Mouse (Mus musculus): ENCODE results near the gene Hsdl2. TPM values are rescaled to one million over a fixed set of nuclear protein-coding genes. Genes with fewer than 3 reads are reported as not detected.

Hsdl2 gene
- total and polyA plus RNA-seq, 2 experiments from 2014 or later, result 117 to 262 TPM

DNA sequence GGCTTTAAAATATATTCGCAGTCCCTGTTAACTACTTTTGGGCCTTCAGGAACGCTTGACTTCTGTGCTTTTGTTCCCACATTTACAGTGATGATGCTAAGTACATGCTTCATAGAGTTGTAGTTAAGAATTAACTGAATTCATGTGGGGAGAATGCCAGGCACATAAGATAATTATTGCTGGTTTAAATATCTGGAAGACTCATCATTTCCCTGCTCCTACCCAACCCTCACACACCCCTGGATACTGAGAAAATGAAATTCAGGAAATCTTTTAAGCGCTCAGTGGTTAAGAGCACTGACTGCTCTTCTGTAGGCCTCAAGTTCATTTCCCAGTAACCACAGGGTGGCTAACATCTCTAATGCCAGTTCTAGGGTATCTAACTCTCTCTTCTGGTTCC lies 60.7 kb downstream of the Hsdl2 start:
- ATAC-seq (ENCODE audit: insufficient read depth, low read depth) (no peak), DNase-seq (ENCODE audit: low spot score) (no peak)
- H3K27me3 ChIP-seq (ENCODE audit: control insufficient read depth, insufficient read depth, low read length), result no peaks in the 10 kb centered on the region
- H3K4me1 ChIP-seq (ENCODE audit: control insufficient read depth, insufficient read depth), result peaks cover 16% of the 10 kb centered on the region
- H3K4me3 ChIP-seq (ENCODE audit: low read depth, low read length), result no peak overlapping the region
- no peaks in the 10 kb centered on the region for H3K9me3 ChIP-seq (replicated peaks; ENCODE audit: control insufficient read depth, low read length)
- no peaks in the 10 kb centered on the region for H3K36me3 ChIP-seq (replicated peaks; ENCODE audit: control insufficient read depth, insufficient read depth, low read length)
- WGBS, result 90% methylated on average over 3 of the region's 3 CpGs
- H3K4me2 ChIP-seq (ENCODE audit: low read depth, low read length), result no peak overlapping the region
- no peak overlapping the region for H3K9ac ChIP-seq (replicated peaks; ENCODE audit: low read depth, low read length)
- no peak overlapping the region for H3K27ac ChIP-seq (ENCODE audit: low read depth)
- TF ChIP-seq EP300 (IDR thresholded peaks at IDR 0.05; ENCODE audit: low read depth), result no peak
- no peak for TF ChIP-seq CTCF (IDR thresholded peaks at IDR 0.05; ENCODE audit: low read depth)

- no peak overlapping the region for H3K4me3 ChIP-seq (ENCODE audit: low read depth, low read length)
- no peak overlapping the region for H3K9ac ChIP-seq (replicated peaks; ENCODE audit: low read depth, low read length)
- no peak overlapping the region for H3K27ac ChIP-seq (ENCODE audit: low read depth)
- H3K4me2 ChIP-seq (ENCODE audit: low read depth, low read length), result no peak overlapping the region
- H3K27me3 ChIP-seq (ENCODE audit: control insufficient read depth, insufficient read depth, low read length), result no peaks in the 10 kb centered on the region
- peaks cover 16% of the 10 kb centered on the region for H3K4me1 ChIP-seq (ENCODE audit: control insufficient read depth, insufficient read depth)
- DNase-seq (ENCODE audit: low spot score) (no peak), ATAC-seq (ENCODE audit: insufficient read depth, low read depth) (no peak)
- 88% methylated on average over 2 of the region's 2 CpGs for WGBS
- no peak for TF ChIP-seq CTCF (IDR thresholded peaks at IDR 0.05; ENCODE audit: low read depth)
- no peak for TF ChIP-seq EP300 (IDR thresholded peaks at IDR 0.05; ENCODE audit: low read depth)
- no peaks in the 10 kb centered on the region for H3K9me3 ChIP-seq (replicated peaks; ENCODE audit: control insufficient read depth, low read length)
- H3K36me3 ChIP-seq (replicated peaks; ENCODE audit: control insufficient read depth, insufficient read depth, low read length), result no peaks in the 10 kb centered on the region
Observed at GRCm38 (mm10) chr4:59642657-59643056, 61.3 kb downstream of the Hsdl2 start.

GRCm38 (mm10) chr4:59644431-59644830 lies 63.1 kb downstream of the Hsdl2 start:
- TF ChIP-seq CTCF (IDR thresholded peaks at IDR 0.05; ENCODE audit: low read depth) (no peak), EP300 (IDR thresholded peaks at IDR 0.05; ENCODE audit: low read depth) (no peak)

GRCm38 (mm10) chr4:59644992-59645391 lies 63.6 kb downstream of the Hsdl2 start:
- no peak for TF ChIP-seq CTCF (IDR thresholded peaks at IDR 0.05; ENCODE audit: low read depth)
- no peak for TF ChIP-seq EP300 (IDR thresholded peaks at IDR 0.05; ENCODE audit: low read depth)
- Histone ChIP-seq H3K4me3 (ENCODE audit: low read depth, low read length) (no peak overlapping the region), H3K9ac (replicated peaks; ENCODE audit: low read depth, low read length) (no peak overlapping the region), H3K27ac (ENCODE audit: low read depth) (no peak overlapping the region), H3K9me3 (replicated peaks; ENCODE audit: control insufficient read depth, low read length) (no peaks in the 10 kb centered on the region), H3K36me3 (replicated peaks; ENCODE audit: control insufficient read depth, insufficient read depth, low read length) (no peaks in the 10 kb centered on the region), H3K4me2 (ENCODE audit: low read depth, low read length) (no peak overlapping the region), H3K4me1 (ENCODE audit: control insufficient read depth, insufficient read depth) (peaks cover 5% of the 10 kb centered on the region; the same call in 1 of the 2 replicates), H3K27me3 (ENCODE audit: control insufficient read depth, insufficient read depth, low read length) (no peaks in the 10 kb centered on the region)
- no peak for DNase-seq (ENCODE audit: low spot score)
- ATAC-seq (ENCODE audit: insufficient read depth, low read depth), result no peak
- WGBS, result 86% methylated on average over 4 of the region's 4 CpGs

More at GRCm38 (mm10) chr4:59644431-59644830, 63.1 kb downstream of the Hsdl2 start:
- Histone ChIP-seq H3K9ac (replicated peaks; ENCODE audit: low read depth, low read length) (no peak overlapping the region), H3K27ac (ENCODE audit: low read depth) (no peak overlapping the region), H3K27me3 (ENCODE audit: control insufficient read depth, insufficient read depth, low read length) (no peaks in the 10 kb centered on the region), H3K4me1 (ENCODE audit: control insufficient read depth, insufficient read depth) (peaks cover 7% of the 10 kb centered on the region), H3K4me3 (ENCODE audit: low read depth, low read length) (no peak overlapping the region), H3K4me2 (ENCODE audit: low read depth, low read length) (no peak overlapping the region), H3K36me3 (replicated peaks; ENCODE audit: control insufficient read depth, insufficient read depth, low read length) (no peaks in the 10 kb centered on the region), H3K9me3 (replicated peaks; ENCODE audit: control insufficient read depth, low read length) (no peaks in the 10 kb centered on the region)
- DNase-seq (ENCODE audit: low spot score) (no peak), ATAC-seq (ENCODE audit: insufficient read depth, low read depth) (no peak)
- WGBS, result 81% methylated on average over 3 of the region's 3 CpGs

- TF ChIP-seq CTCF (IDR thresholded peaks at IDR 0.05; ENCODE audit: low read depth) (no peak), EP300 (IDR thresholded peaks at IDR 0.05; ENCODE audit: low read depth) (no peak)
- no peak overlapping the region for H3K9ac ChIP-seq (replicated peaks; ENCODE audit: low read depth, low read length)
- WGBS, result 76% methylated on average over 2 of the region's 2 CpGs
- H3K4me1 ChIP-seq (ENCODE audit: control insufficient read depth, insufficient read depth), result peaks cover 3% of the 10 kb centered on the region; the same call in 1 of the 2 replicates
- no peaks in the 10 kb centered on the region for H3K27me3 ChIP-seq (ENCODE audit: control insufficient read depth, insufficient read depth, low read length)
- no peak overlapping the region for H3K27ac ChIP-seq (ENCODE audit: low read depth)
- ATAC-seq (ENCODE audit: insufficient read depth, low read depth) (no peak), DNase-seq (ENCODE audit: low spot score) (no peak)
- H3K9me3 ChIP-seq (replicated peaks; ENCODE audit: control insufficient read depth, low read length), result no peaks in the 10 kb centered on the region
- H3K36me3 ChIP-seq (replicated peaks; ENCODE audit: control insufficient read depth, insufficient read depth, low read length), result no peaks in the 10 kb centered on the region
- no peak overlapping the region for H3K4me2 ChIP-seq (ENCODE audit: low read depth, low read length)
- no peak overlapping the region for H3K4me3 ChIP-seq (ENCODE audit: low read depth, low read length)
Observed at GRCm38 (mm10) chr4:59645610-59646009, 64.2 kb downstream of the Hsdl2 start.

- Histone ChIP-seq H3K9me3 (replicated peaks; ENCODE audit: control insufficient read depth, low read length) (no peaks in the 10 kb centered on the region), H3K4me1 (ENCODE audit: control insufficient read depth, insufficient read depth) (no peaks in the 10 kb centered on the region), H3K27me3 (ENCODE audit: control insufficient read depth, insufficient read depth, low read length) (no peaks in the 10 kb centered on the region), H3K27ac (ENCODE audit: low read depth) (no peak overlapping the region), H3K4me2 (ENCODE audit: low read depth, low read length) (no peak overlapping the region), H3K4me3 (ENCODE audit: low read depth, low read length) (no peak overlapping the region), H3K36me3 (replicated peaks; ENCODE audit: control insufficient read depth, insufficient read depth, low read length) (no peaks in the 10 kb centered on the region), H3K9ac (replicated peaks; ENCODE audit: low read depth, low read length) (no peak overlapping the region)
- ATAC-seq (ENCODE audit: insufficient read depth, low read depth) (no peak), DNase-seq (ENCODE audit: low spot score) (no peak)
- WGBS, result 70% methylated on average over 10 of the region's 10 CpGs
- TF ChIP-seq CTCF (IDR thresholded peaks at IDR 0.05; ENCODE audit: low read depth), result no peak
- no peak for TF ChIP-seq EP300 (IDR thresholded peaks at IDR 0.05; ENCODE audit: low read depth)
Observed at GRCm38 (mm10) chr4:59646020-59646696, 64.8 kb downstream of the Hsdl2 start.
